Mouse (Mus musculus) testis, adult 2 months (tissue): ENCODE results near the gene Lrmda. TPM values are rescaled to one million over a fixed set of nuclear protein-coding genes. Genes with fewer than 3 reads are reported as not detected.

Experiments
- H3K27ac ChIP-seq: fragments of 200-500 bp; 2 replicates; pipeline ENCODE4 v1.5.1; 2012; ENCODE audit warnings: low read depth, low read length; ENCODE audit not compliant: control insufficient read depth, insufficient read depth
- H3K27me3 ChIP-seq: fragments of 200-500 bp; 2 replicates; pipeline ENCODE4 v1.6.1; 2012; ENCODE audit warnings: mild to moderate bottlenecking, low read length, moderate library complexity; ENCODE audit not compliant: control insufficient read depth, insufficient read depth
- H3K36me3 ChIP-seq: fragments of 200-500 bp; 2 replicates; pipeline ENCODE4 v1.6.1; 2012; ENCODE audit warnings: mild to moderate bottlenecking, low read length; ENCODE audit not compliant: control insufficient read depth, insufficient read depth
- H3K4me1 ChIP-seq: fragments of 200-500 bp; 2 replicates; pipeline ENCODE4 v1.6.1; 2012; ENCODE audit warnings: low read length; ENCODE audit not compliant: control insufficient read depth, insufficient read depth
- H3K4me3 ChIP-seq: fragments of 200-500 bp; 2 replicates; pipeline ENCODE4 v1.5.1; 2012; ENCODE audit warnings: low read depth, mild to moderate bottlenecking, low read length, moderate library complexity, mixed read lengths; ENCODE audit not compliant: control insufficient read depth
- CTCF ChIP-seq: fragments of 200-500 bp; IDR thresholded peaks from 2 replicates; pipeline ENCODE4 v1.5.1; 2012; ENCODE audit warnings: low read depth, mild to moderate bottlenecking, inconsistent platforms, low read length, moderate library complexity; ENCODE audit not compliant: control insufficient read depth, insufficient read depth, insufficient replicate concordance
- POLR2A ChIP-seq: fragments of 200-500 bp; IDR thresholded peaks from 2 replicates; pipeline ENCODE4 v1.6.1; 2012; ENCODE audit warnings: low read depth, mild to moderate bottlenecking, inconsistent platforms, low read length, moderate library complexity; ENCODE audit not compliant: control insufficient read depth
- polyA plus RNA-seq: library from polyadenylated mRNA; depleted of rRNA; stranded (reverse); fragments of >200 nt; gene quantifications from 2 replicates; pipeline ENCODE4 v1.2.3, GENCODE M21; 2012

Gene Lrmda
- polyA plus RNA-seq, 1 experiment = 2.1 TPM

GRCm38 (mm10) chr14:22514362-22515084, 495.0 kb downstream of the Lrmda start:
- Histone ChIP-seq H3K27me3 (no peaks in the 10 kb centered on the region), H3K36me3 (no peaks in the 10 kb centered on the region), H3K4me1 (no peaks in the 10 kb centered on the region), H3K4me3 (no peak overlapping the region), H3K27ac (no peak overlapping the region)
- TF ChIP-seq POLR2A = no peak
- no peak for TF ChIP-seq CTCF

GRCm38 (mm10) chr14:22530706-22531105, 511.2 kb downstream of the Lrmda start:
- no peak overlapping the region for H3K4me3 ChIP-seq
- no peak for TF ChIP-seq CTCF
- no peaks in the 10 kb centered on the region for H3K27me3 ChIP-seq
- no peaks in the 10 kb centered on the region for H3K36me3 ChIP-seq
- H3K4me1 ChIP-seq = no peaks in the 10 kb centered on the region
- no peak overlapping the region for H3K27ac ChIP-seq

- Histone ChIP-seq H3K27ac (no peak overlapping the region), H3K4me1 (no peaks in the 10 kb centered on the region), H3K36me3 (no peaks in the 10 kb centered on the region), H3K27me3 (no peaks in the 10 kb centered on the region), H3K4me3 (no peak overlapping the region)
- TF ChIP-seq POLR2A (no peak), CTCF (no peak)
These were observed 514.0 kb downstream of the Lrmda start for GRCm38 (mm10) chr14:22533501-22533900.

GRCm38 (mm10) chr14:22545887-22546675, 526.6 kb downstream of the Lrmda start:
- no peak overlapping the region for H3K27ac ChIP-seq
- H3K27me3 ChIP-seq = no peaks in the 10 kb centered on the region
- no peaks in the 10 kb centered on the region for H3K36me3 ChIP-seq
- TF ChIP-seq CTCF = no peak
- H3K4me3 ChIP-seq = no peak overlapping the region
- no peaks in the 10 kb centered on the region for H3K4me1 ChIP-seq

GRCm38 (mm10) chr14:22546676-22546984, 527.1 kb downstream of the Lrmda start:
- H3K4me3 ChIP-seq = no peak overlapping the region
- no peaks in the 10 kb centered on the region for H3K27me3 ChIP-seq

GRCm38 (mm10) chr14:22548286-22548685, 528.8 kb downstream of the Lrmda start:
- no peaks in the 10 kb centered on the region for H3K27me3 ChIP-seq
- TF ChIP-seq POLR2A (no peak), CTCF (no peak)
- no peak overlapping the region for H3K4me3 ChIP-seq
- no peak overlapping the region for H3K27ac ChIP-seq
- no peaks in the 10 kb centered on the region for H3K36me3 ChIP-seq
- no peaks in the 10 kb centered on the region for H3K4me1 ChIP-seq

More at GRCm38 (mm10) chr14:22546676-22546984, 527.1 kb downstream of the Lrmda start:
- no peaks in the 10 kb centered on the region for H3K4me1 ChIP-seq
- no peak overlapping the region for H3K27ac ChIP-seq
- no peak for TF ChIP-seq CTCF
- no peak for TF ChIP-seq POLR2A
- no peaks in the 10 kb centered on the region for H3K36me3 ChIP-seq

GRCm38 (mm10) chr14:22549166-22549565, 529.7 kb downstream of the Lrmda start:
- Histone ChIP-seq H3K4me3 (no peak overlapping the region), H3K27me3 (no peaks in the 10 kb centered on the region), H3K36me3 (no peaks in the 10 kb centered on the region), H3K4me1 (no peaks in the 10 kb centered on the region), H3K27ac (no peak overlapping the region)
- TF ChIP-seq POLR2A (no peak), CTCF (no peak)
